Mouse (Mus musculus): ENCODE measurements around the gene Cd8a. TPM values are rescaled to one million over a fixed set of nuclear protein-coding genes. Genes with fewer than 3 reads are reported as not detected.

Gene Cd8a
- 0.06 and 0.10 TPM in 2 replicates for polyA plus RNA-seq (2012; rRNA removed)

DNA sequence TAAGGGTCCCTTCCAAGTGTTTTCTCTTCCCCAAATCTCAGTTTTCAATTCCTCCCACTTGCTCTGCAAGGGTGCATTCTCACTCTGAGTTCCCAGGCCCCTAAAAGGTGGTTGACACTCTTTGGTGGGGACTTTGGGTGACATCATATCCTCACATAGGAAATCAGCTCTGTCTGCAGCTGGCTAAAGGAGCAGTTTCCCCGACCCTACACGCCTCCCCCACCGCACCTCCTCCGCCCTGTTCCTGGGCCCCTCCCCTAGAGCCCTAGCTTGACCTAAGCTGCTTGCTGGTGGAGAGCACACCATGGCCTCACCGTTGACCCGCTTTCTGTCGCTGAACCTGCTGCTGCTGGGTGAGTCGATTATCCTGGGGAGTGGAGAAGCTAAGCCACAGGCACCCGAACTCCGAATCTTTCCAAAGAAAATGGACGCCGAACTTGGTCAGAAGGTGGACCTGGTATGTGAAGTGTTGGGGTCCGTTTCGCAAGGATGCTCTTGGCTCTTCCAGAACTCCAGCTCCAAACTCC, at the start of gene Cd8a:
Gene Cd8a (plus strand): TSS at position 179 of the 527 bp plus-strand sequence.

Other genes starting within 250 kb of the Cd8a start
- 11.6 and 14.1 TPM in 2 replicates for gene Thnsl2, start 229.0 kb upstream of the Cd8a start, polyA plus RNA-seq (2012; rRNA removed)
- 0.45 TPM in 1 of 2 replicates, not detected in the other for gene Fabp1, start 173.6 kb upstream of the Cd8a start, polyA plus RNA-seq (2012; rRNA removed)
- 5.4 and 6.8 TPM in 2 replicates for gene Krcc1, start 101.8 kb upstream of the Cd8a start, polyA plus RNA-seq (2012; rRNA removed)
- 0.17 and 0.26 TPM in 2 replicates for gene Smyd1, start 51.2 kb upstream of the Cd8a start, polyA plus RNA-seq (2012; rRNA removed)
- gene Cd8b1, start 50.6 kb upstream of the Cd8a start, polyA plus RNA-seq (2012; rRNA removed) = 0.14 TPM in 1 of 2 replicates, not detected in the other
- 19.4 and 20.7 TPM in 2 replicates for gene Rmnd5a, start 67.2 kb downstream of the Cd8a start, polyA plus RNA-seq (2012; rRNA removed)
- gene Rnf103, start 120.5 kb downstream of the Cd8a start, polyA plus RNA-seq (2012; rRNA removed) = 31.2 and 49.0 TPM in 2 replicates
- gene Chmp3, start 170.4 kb downstream of the Cd8a start, polyA plus RNA-seq (2012; rRNA removed) = 26.3 and 30.6 TPM in 2 replicates